Mouse (Mus musculus): ENCODE results near the gene Gdf9. TPM values are rescaled to one million over a fixed set of nuclear protein-coding genes. Genes with fewer than 3 reads are reported as not detected.

Gdf9 gene
- total RNA-seq, 2 experiments from 2014 or later, result 0.64 to 1.1 TPM

GRCm38 (mm10) chr11:53469968-53470695 lies 39.3 kb downstream of the Gdf9 start, which contains the start of gene Gm9837:
TSS of gene Gm9837 (minus strand) at chr11:53470479.
- peak; percentile 82 to 98 for DNase-seq (ENCODE audit: extremely low spot score in 1 of 2, low spot score in 1 of 2)

- no peak for DNase-seq (ENCODE audit: extremely low spot score in 1 of 2, low spot score in 1 of 2)
These were observed 41.9 kb downstream of the Gdf9 start for GRCm38 (mm10) chr11:53472709-53473108.

GRCm38 (mm10) chr11:53475620-53476019 lies 44.8 kb downstream of the Gdf9 start:
- DNase-seq (ENCODE audit: extremely low spot score in 1 of 2, low spot score in 1 of 2), result no peak

- no peak for DNase-seq (ENCODE audit: extremely low spot score in 1 of 2, low spot score in 1 of 2)
These were observed 47.0 kb downstream of the Gdf9 start for GRCm38 (mm10) chr11:53477833-53478232.

GRCm38 (mm10) chr11:53478383-53479170 lies 47.8 kb downstream of the Gdf9 start:
- DNase-seq (ENCODE audit: extremely low spot score in 1 of 2, low spot score in 1 of 2), result peak in 1 of 2 experiments; percentile 43

GRCm38 (mm10) chr11:53479171-53479782 lies 48.5 kb downstream of the Gdf9 start:
- peak in 1 of 2 experiments; percentile 48 for DNase-seq (ENCODE audit: extremely low spot score in 1 of 2, low spot score in 1 of 2)

- peak; percentile 58 to 66 for DNase-seq (ENCODE audit: extremely low spot score in 1 of 2, low spot score in 1 of 2)
These were observed 49.0 kb downstream of the Gdf9 start, which contains the start of the genes Gm9945 and Sowaha for GRCm38 (mm10) chr11:53479783-53480301. TSS of gene Gm9945 (plus strand) at chr11:53480166. TSS of gene Sowaha (minus strand) at chr11:53480274.

- DNase-seq (ENCODE audit: extremely low spot score in 1 of 2, low spot score in 1 of 2), result no peak
These were observed 50.4 kb downstream of the Gdf9 start for GRCm38 (mm10) chr11:53481088-53481730.

GRCm38 (mm10) chr11:53483159-53483891 lies 52.5 kb downstream of the Gdf9 start:
- no peak for DNase-seq (ENCODE audit: extremely low spot score in 1 of 2, low spot score in 1 of 2)

- DNase-seq (ENCODE audit: extremely low spot score in 1 of 2, low spot score in 1 of 2), result no peak
These were observed 54.9 kb downstream of the Gdf9 start for GRCm38 (mm10) chr11:53485719-53486118.

- DNase-seq (ENCODE audit: extremely low spot score in 1 of 2, low spot score in 1 of 2), result no peak
These were observed 55.5 kb downstream of the Gdf9 start for GRCm38 (mm10) chr11:53486351-53486750.

GRCm38 (mm10) chr11:53486822-53487594 lies 56.2 kb downstream of the Gdf9 start:
- no peak for DNase-seq (ENCODE audit: extremely low spot score in 1 of 2, low spot score in 1 of 2)

Small RNA genes within 50 kb of the gene (microRNA-seq; reads per million reads assigned to microRNA genes)
- gene Mir6920, result 0 to 0.18 reads per million in 2 experiments

Other genes starting within 250 kb of the Gdf9 start
- 100 to 1,000 TPM; 173 to 178 TPM for gene Hspa4, start 130.6 kb upstream of the Gdf9 start, total RNA-seq (2021)
- gene Zcchc10, start 106.3 kb upstream of the Gdf9 start, total RNA-seq (2021), result 10 to 100 TPM in 1 of 2 experiments, 1 to 10 TPM in 1; 9.3 to 10.2 TPM
- gene Aff4, start 80.2 kb upstream of the Gdf9 start, total RNA-seq (2021), result 100 to 1,000 TPM; 199 to 222 TPM
- not detected for gene Leap2, start 7.9 kb upstream of the Gdf9 start, total RNA-seq (2021)
- gene Uqcrq, start 192 bp upstream of the Gdf9 start, total RNA-seq (2021), result 100 to 1,000 TPM; 444 to 504 TPM
- gene Gm10447, start 26.1 kb downstream of the Gdf9 start, total RNA-seq (2021), result under 1 TPM; 0.12 to 0.26 TPM
- 1 to 10 TPM; 3.8 to 4.1 TPM for gene Shroom1, start 26.2 kb downstream of the Gdf9 start, total RNA-seq (2021)
- not detected for gene Gm9837, start 39.5 kb downstream of the Gdf9 start, total RNA-seq (2021)
- gene Gm9945, start 49.1 kb downstream of the Gdf9 start, total RNA-seq (2021), result 1 to 10 TPM; 1.8 to 2.5 TPM
- 100 to 1,000 TPM; 125 to 132 TPM for gene Sowaha, start 49.3 kb downstream of the Gdf9 start, total RNA-seq (2021)
- gene Sept8, start 88.2 kb downstream of the Gdf9 start, total RNA-seq (2021), result 100 to 1,000 TPM; 252 to 260 TPM
- gene Kif3a, start 136.4 kb downstream of the Gdf9 start, total RNA-seq (2021), result 100 to 1,000 TPM; 120 to 131 TPM
- not detected for gene Il4, start 187.6 kb downstream of the Gdf9 start, total RNA-seq (2021)
- not detected for gene Il13, start 203.7 kb downstream of the Gdf9 start, total RNA-seq (2021)